Mouse (Mus musculus) frontal cortex, postnatal 14 days (tissue): ENCODE results near the gene Rap1gds1.

Experiments used
- DNase-seq, 2 experiments: peaks; one replicate each; pipeline ENCODE4 v3.0.0; 2022; ENCODE audit warnings: low spot score in 2 of 2

The Rap1gds1 gene

DNA sequence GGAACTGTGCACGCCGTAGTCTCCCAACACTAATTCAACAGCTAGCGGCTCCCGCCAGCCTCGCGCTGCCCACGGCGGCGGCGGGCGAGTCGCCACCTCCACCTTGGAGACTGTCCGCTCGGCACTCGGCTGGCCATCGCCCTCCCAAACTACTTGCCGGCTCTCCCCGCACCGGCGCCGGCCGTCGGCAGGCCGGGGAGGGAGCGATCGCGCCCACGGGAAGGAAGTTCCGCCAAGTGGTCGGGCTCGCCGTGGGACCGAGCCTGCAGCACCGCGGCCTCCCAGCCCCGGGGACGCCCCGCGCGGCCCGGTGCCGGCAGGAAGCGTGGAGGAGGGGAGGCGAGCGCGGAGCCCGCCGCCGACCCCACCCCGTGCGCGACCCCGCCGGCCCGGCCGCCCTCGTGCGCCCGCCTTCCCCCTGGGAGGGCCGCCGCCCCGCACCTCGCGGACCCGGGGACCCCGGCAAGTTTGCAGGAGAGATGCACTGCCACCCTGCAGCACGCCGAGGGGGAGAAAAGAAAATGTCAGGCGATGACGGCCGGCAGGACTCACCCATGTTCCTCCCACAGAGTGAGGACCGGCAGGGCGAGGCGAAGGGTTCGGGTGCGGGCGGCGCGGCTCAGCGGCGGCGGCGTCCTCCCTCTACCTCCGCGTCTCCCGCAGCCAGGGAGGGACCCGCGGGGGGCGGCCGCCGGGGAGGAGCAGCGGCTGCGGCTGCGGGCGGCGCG, at the start of gene Rap1gds1:
Rap1gds1 (minus strand) TSS at position 718 of the 728 bp plus-strand sequence.
- peak; percentile 43 to 56 for DNase-seq

DNA sequence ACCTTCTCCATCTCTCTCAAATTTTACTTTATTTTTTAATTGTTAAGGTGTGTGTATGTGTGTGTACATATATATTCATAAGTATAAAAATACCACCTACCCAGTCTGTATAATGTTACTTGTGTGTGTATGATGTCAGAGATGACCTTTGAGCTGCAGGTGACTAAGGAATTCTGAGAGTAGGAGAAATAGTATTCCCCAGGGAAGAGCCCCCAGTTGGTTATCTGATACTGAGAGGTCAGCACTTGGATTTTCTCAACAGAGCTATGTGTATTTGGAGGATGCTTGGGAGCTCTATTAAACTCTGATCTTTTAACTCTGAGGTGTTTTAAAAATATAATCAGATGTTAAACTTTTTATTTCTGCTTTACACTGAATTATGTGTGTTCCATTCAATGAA, 43.4 kb upstream of the Rap1gds1 start:
- DNase-seq = no peak

GRCm38 (mm10) chr3:139116733-139117337, 41.8 kb upstream of the Rap1gds1 start:
- no peak for DNase-seq

- no peak for DNase-seq
These were observed 37.5 kb upstream of the Rap1gds1 start for GRCm38 (mm10) chr3:139112335-139112973.

GRCm38 (mm10) chr3:139111877-139112276, 36.9 kb upstream of the Rap1gds1 start:
- DNase-seq = no peak

- peak in 1 of 2 experiments; percentile 11 for DNase-seq
These were observed 33.2 kb upstream of the Rap1gds1 start for GRCm38 (mm10) chr3:139108176-139108575.

GRCm38 (mm10) chr3:139103914-139104313, 28.9 kb upstream of the Rap1gds1 start:
- DNase-seq = peak in 1 of 2 experiments; percentile 11

DNA sequence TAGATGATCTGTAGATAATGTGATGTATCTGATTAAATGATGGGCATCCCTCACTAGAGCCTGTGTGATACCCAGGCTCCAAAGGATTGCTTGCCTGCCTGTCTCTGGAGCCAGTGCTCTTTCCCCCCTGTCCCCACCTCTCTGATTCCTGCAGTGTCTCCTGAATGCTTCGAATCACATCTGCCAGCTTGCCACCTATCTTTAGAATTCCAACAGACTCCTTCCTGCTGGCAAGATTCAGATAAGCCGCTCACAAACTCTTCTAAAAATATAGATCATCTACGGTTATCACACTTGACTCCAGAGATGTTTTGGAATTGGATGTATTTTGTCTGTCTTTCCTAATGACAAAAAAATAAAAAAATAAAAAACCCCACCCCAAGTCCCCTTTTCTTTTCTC, 28.3 kb upstream of the Rap1gds1 start:
- DNase-seq = no peak

DNA sequence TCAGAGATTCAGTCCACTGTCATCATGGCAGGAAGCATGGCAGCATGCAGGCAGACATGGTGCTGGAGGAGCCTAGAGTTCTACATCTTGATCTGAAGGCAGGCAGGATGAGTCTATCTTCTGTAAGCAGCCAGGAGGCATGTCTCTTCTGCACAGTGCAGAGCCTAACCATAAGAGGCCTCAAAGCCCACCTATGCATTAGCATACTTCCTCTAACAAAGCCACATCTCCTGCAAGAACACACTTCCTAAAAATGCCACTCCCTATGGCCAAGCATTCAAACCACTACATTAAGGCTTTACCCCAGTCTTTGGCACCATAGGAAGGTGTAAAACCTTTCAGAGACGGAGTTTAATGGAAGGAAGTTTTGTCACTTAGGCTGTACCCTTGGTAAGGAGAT, 26.9 kb upstream of the Rap1gds1 start:
- DNase-seq = no peak

- no peak for DNase-seq
These were observed 24.3 kb upstream of the Rap1gds1 start for GRCm38 (mm10) chr3:139099284-139099683.

DNA sequence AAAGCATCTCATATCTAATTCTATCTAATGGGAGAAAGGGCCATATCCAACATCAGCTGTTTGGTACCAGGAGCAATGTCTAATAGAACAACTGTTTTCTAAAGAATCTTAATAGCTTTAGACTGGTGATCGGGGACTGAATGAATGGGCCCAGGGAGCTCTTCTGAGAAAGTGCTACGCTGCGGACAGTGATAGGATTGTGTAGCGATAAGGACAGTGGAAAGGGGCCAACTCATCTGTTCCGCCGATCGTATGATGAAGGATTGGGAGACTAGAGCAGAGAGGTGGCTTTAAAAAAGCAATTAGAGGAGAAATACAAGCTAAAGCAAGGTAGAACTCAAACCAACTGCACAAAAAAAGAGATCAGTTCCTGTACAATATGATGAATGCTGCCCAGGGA, 20.9 kb upstream of the Rap1gds1 start:
- no peak for DNase-seq

GRCm38 (mm10) chr3:139088526-139088925, 13.5 kb upstream of the Rap1gds1 start:
- DNase-seq = no peak

DNA sequence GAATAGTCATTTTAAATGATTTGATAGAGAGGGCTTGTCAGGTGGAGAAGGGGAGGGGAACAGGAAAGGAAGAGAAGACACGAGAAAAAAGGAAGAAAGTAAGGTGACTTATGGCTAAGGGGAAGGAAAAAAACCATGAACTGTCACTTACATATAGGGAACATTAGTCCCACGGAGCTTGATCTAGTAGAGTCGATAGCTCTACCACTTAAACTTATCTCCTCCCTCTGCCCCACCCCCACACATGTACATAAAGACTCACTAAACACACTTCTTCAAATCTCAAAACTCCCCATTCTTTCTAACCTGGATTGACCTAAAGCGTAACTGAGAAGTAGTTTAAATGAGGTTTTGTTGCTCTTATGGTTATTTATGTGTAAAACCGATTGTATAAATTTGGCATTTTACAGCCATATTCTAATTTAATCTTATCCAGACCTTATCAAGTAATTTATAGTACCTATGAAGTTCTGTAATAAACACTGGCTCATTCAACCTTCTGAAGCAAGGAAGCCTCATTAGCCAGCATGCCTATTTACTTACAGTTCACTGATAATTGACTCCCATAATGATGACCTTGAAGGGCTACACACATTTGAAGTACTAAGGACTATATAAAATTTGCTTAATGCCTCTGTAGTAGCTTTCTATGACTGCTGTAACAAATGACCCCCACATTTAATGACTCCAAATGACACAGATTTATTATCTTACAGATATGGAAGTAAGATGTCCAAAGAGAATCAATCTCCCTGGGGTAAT, 9.0 kb upstream of the Rap1gds1 start:
- no peak for DNase-seq

- DNase-seq = no peak
These were observed 4.8 kb upstream of the Rap1gds1 start for GRCm38 (mm10) chr3:139079831-139080230.

DNA sequence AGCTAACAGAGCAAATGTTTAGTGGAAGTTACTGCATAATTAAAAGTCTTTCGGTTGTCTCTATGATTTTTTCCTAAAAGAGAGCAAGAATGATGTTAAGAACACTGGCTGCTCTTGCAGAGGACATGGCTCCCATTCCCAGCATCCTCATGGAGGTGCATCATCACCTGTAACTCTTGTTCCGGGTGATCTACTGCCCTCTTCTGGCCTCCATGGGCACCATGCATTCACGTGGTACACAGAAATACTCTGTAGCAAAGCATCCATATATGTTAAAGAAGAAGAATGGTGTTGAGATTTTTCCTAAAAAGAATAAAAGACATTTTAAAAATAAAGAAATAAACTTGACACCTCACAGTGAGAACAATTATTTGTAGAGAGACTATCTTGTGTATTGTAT, 3.0 kb upstream of the Rap1gds1 start:
- DNase-seq = no peak

- no peak for DNase-seq
These were observed 1.1 kb upstream of the Rap1gds1 start for GRCm38 (mm10) chr3:139076059-139076455.

DNA sequence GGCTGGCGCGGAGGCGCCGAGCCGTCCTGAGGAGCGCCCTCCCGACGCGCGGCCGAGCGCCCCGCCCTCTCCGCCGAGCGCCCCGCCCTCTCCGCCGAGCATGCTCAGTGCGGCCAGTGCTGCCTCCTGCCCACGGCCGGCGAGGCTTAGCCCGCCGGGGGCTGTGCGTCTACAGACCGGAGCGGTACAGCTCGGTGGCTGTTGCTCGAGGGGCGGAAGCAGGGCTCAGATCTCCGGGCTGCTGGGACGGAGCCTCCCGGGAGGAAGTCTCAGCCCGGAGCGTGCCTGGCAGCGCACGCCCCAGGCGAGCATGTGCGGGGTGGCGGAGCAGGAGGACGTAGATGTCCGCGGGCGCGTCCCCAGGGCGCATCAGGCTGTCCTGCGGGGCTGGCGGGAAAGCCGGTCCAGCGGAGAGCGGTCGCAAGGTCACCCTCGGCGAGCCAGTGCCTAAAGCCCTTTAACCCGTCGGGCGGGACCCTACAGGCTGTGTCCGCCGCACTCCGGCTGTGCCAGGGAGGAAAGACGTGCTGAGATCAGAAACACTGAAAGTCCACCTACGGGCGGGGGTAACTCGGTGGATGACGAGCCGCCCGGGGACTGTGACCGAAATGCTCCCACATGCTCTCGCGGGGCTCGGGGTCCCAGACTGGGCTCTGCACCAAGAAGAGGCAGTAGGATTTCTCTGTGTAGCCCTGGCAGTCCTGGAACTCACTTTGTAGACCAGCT, 495 bp upstream of the Rap1gds1 start:
- peak; percentile 75 to 84 for DNase-seq

DNA sequence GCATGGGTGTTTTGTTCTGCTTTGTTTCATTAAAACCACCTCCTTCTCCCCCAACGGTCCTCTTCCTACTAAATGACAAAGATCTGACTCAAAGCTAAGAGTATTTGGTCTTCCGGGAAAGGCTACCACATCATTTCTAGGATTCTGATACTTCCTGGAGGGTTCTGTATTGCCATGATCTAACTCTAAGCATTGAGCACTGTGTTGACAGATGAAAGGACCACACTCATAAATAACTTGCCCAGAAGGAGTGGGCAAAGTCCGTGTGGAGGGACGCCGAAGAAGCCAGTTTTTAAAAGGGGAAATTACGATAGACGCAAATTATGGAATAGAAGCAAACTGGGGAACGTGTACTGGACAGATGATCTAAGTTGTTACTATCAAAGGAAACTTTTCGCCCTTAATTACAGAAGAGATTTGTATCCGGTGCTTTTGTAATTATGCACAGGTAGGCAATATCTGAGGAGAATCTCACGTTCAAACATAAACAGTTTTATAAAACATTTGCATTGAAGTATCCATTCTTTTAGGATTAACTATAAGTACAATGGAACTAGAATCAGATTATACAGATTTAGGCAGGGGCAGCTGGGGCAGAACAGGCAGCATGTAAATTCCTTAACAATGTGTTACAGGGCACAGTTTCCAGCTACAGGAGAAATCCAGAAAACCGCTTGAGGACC, 1.1 kb downstream of the Rap1gds1 start:
- no peak for DNase-seq

- DNase-seq = no peak
These were observed 5.5 kb downstream of the Rap1gds1 start for GRCm38 (mm10) chr3:139069539-139069938.

GRCm38 (mm10) chr3:139064076-139064475, 10.9 kb downstream of the Rap1gds1 start:
- no peak for DNase-seq

DNA sequence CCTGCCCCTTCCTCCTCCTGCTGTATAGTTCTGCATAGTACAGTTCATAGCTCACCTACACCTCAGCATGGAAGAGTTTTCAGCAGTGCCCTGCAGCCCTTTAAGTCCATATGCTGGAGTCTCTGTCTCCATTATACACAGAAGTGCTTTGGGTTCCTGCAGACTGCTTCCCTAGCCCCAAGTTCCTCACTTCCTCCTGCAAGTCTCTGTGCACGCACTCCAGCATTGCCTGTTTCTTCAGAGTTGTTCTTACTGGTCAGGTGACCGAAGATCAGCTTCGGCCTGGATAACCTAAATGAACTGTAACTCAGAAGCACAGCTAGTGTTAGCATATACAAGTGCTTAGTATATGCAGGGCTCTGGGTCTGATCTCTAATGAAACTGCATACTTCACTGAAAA, 12.9 kb downstream of the Rap1gds1 start:
- no peak for DNase-seq
